Mouse (Mus musculus) stomach, postnatal 0 days (tissue): ENCODE results near the gene Phldb1.

Experiments
- CTCF ChIP-seq: IDR thresholded peaks from 2 replicates; pipeline ENCODE4 v1.5.1; 2016; ENCODE audit warnings: antibody characterized with exemption, low read depth, mild to moderate bottlenecking, moderate library complexity
- EP300 ChIP-seq: optimal IDR thresholded peaks from 2 replicates; pipeline ENCODE3; 2016; ENCODE audit warnings: antibody characterized with exemption

- no peak for TF ChIP-seq CTCF
- TF ChIP-seq EP300, result no peak
These were observed 24.8 kb downstream of the Phldb1 start for GRCm38 (mm10) chr9:44710213-44710612.
